Mouse (Mus musculus) erythroblast, embryonic 14.5 days (primary cell): Measurements from ENCODE around the gene Rhbg.

ENCODE experiments used
- GATA1 ChIP-seq: IDR thresholded peaks from 2 replicates; pipeline ENCODE4 v1.6.1; 2012; ENCODE audit warnings: low read length, inconsistent platforms, mixed read lengths
- TAL1 ChIP-seq: IDR thresholded peaks from 3 replicates; pipeline ENCODE4 v1.6.1; 2012; ENCODE audit warnings: low read length, inconsistent platforms, mixed read lengths

- TF ChIP-seq GATA1 (no peak), TAL1 (no peak)
Observed at GRCm38 (mm10) chr3:88202986-88203385, 51.5 kb downstream of the Rhbg start.
